Mouse (Mus musculus): ENCODE measurements around the gene Ccdc114.
"Not testable (repeated sequence)": the region's sequence is repeated elsewhere in the genome, so short reads cannot be mapped to it uniquely, and the experiment has no call there.

The Ccdc114 gene

GRCm38 (mm10) chr7:45919083-45919671 lies 4.7 kb upstream of the Ccdc114 start:
- no peak for DNase-seq (ENCODE audit: low spot score)

GRCm38 (mm10) chr7:45919761-45920160 lies 4.1 kb upstream of the Ccdc114 start:
- DNase-seq (ENCODE audit: low spot score) = no peak

GRCm38 (mm10) chr7:45920583-45921241 lies 3.2 kb upstream of the Ccdc114 start:
- DNase-seq (ENCODE audit: low spot score) = no peak

GRCm38 (mm10) chr7:45921242-45921621 lies 2.6 kb upstream of the Ccdc114 start, which contains the start of gene Emp3:
Gene Emp3 (minus strand): TSS chr7:45921404.
- DNase-seq (ENCODE audit: low spot score) = no peak

- no peak for DNase-seq (ENCODE audit: low spot score)
These were observed 1.8 kb upstream of the Ccdc114 start for GRCm38 (mm10) chr7:45921950-45922600.

- peak; percentile 87 for DNase-seq (ENCODE audit: low spot score)
These were observed 727 bp upstream of the Ccdc114 start for GRCm38 (mm10) chr7:45922928-45923761.

GRCm38 (mm10) chr7:45924429-45924816 lies 551 bp downstream of the Ccdc114 start:
- no peak for DNase-seq (ENCODE audit: low spot score)

- no peak for DNase-seq (ENCODE audit: low spot score)
These were observed 4.9 kb downstream of the Ccdc114 start for GRCm38 (mm10) chr7:45928626-45929295.

- DNase-seq (ENCODE audit: low spot score) = no peak
These were observed 5.8 kb downstream of the Ccdc114 start for GRCm38 (mm10) chr7:45929688-45930087.

- not testable (repeated sequence) for DNase-seq (ENCODE audit: low spot score)
These were observed 9.9 kb downstream of the Ccdc114 start for GRCm38 (mm10) chr7:45933766-45934165.

GRCm38 (mm10) chr7:45935114-45935513 lies 11.2 kb downstream of the Ccdc114 start:
- DNase-seq (ENCODE audit: low spot score) = no peak

GRCm38 (mm10) chr7:45939836-45940235 lies 16.0 kb downstream of the Ccdc114 start:
- DNase-seq (ENCODE audit: low spot score) = no peak

GRCm38 (mm10) chr7:45941986-45942385 lies 18.1 kb downstream of the Ccdc114 start:
- no peak for DNase-seq (ENCODE audit: low spot score)

GRCm38 (mm10) chr7:45943280-45943679 lies 19.4 kb downstream of the Ccdc114 start:
- not testable (repeated sequence) for DNase-seq (ENCODE audit: low spot score)

- no peak for DNase-seq (ENCODE audit: low spot score)
These were observed 25.2 kb downstream of the Ccdc114 start for GRCm38 (mm10) chr7:45949061-45949460.

GRCm38 (mm10) chr7:45956611-45957010 lies 32.7 kb downstream of the Ccdc114 start:
- no peak for DNase-seq (ENCODE audit: low spot score)

GRCm38 (mm10) chr7:45971831-45972723 lies 48.2 kb downstream of the Ccdc114 start:
- DNase-seq (ENCODE audit: low spot score) = no peak

- DNase-seq (ENCODE audit: low spot score) = no peak
These were observed 49.4 kb downstream of the Ccdc114 start for GRCm38 (mm10) chr7:45973271-45973687.

GRCm38 (mm10) chr7:45974103-45974502 lies 50.2 kb downstream of the Ccdc114 start:
- DNase-seq (ENCODE audit: low spot score) = no peak

GRCm38 (mm10) chr7:45974512-45974911 lies 50.6 kb downstream of the Ccdc114 start:
- DNase-seq (ENCODE audit: low spot score) = no peak

GRCm38 (mm10) chr7:45981612-45982011 lies 57.7 kb downstream of the Ccdc114 start:
- no peak for DNase-seq (ENCODE audit: low spot score)
